Mouse (Mus musculus): ENCODE measurements around the gene Rundc3a.

Gene Rundc3a

GRCm38 (mm10) chr11:102411061-102411460 lies 17.9 kb downstream of the Rundc3a start:
- DNase-seq = no peak

- DNase-seq = peak; percentile 55 to 67
Measured at GRCm38 (mm10) chr11:102411704-102412103, 18.5 kb downstream of the Rundc3a start.

- DNase-seq = no peak
Measured at GRCm38 (mm10) chr11:102413059-102413458, 19.9 kb downstream of the Rundc3a start.

- DNase-seq = no peak
Measured at GRCm38 (mm10) chr11:102415034-102415802, 22.0 kb downstream of the Rundc3a start.

GRCm38 (mm10) chr11:102417160-102417559 lies 24.0 kb downstream of the Rundc3a start:
- no peak for DNase-seq

- DNase-seq = no peak
Measured at GRCm38 (mm10) chr11:102418887-102419286, 25.7 kb downstream of the Rundc3a start.

GRCm38 (mm10) chr11:102421559-102421958 lies 28.4 kb downstream of the Rundc3a start:
- DNase-seq = no peak

GRCm38 (mm10) chr11:102424666-102425065 lies 31.5 kb downstream of the Rundc3a start:
- no peak for DNase-seq

- no peak for DNase-seq
Measured at GRCm38 (mm10) chr11:102425555-102426316, 32.5 kb downstream of the Rundc3a start.

- no peak for DNase-seq
Measured at GRCm38 (mm10) chr11:102428981-102429540, 35.9 kb downstream of the Rundc3a start.

- DNase-seq = no peak
Measured at GRCm38 (mm10) chr11:102429551-102429950, 36.3 kb downstream of the Rundc3a start.

GRCm38 (mm10) chr11:102430121-102431017 lies 37.2 kb downstream of the Rundc3a start, which contains the start of gene Grn:
Gene Grn (plus strand): TSS chr11:102430315.
- peak; percentile 56 to 61 for DNase-seq

GRCm38 (mm10) chr11:102431018-102431645 lies 37.9 kb downstream of the Rundc3a start:
- peak in 1 of 2 experiments; percentile 65 for DNase-seq

- DNase-seq = no peak
Measured at GRCm38 (mm10) chr11:102431728-102432114, 38.5 kb downstream of the Rundc3a start.

- DNase-seq = no peak
Measured at GRCm38 (mm10) chr11:102432115-102432843, 39.1 kb downstream of the Rundc3a start.

- no peak for DNase-seq
Measured at GRCm38 (mm10) chr11:102432896-102433295, 39.7 kb downstream of the Rundc3a start.

- no peak for DNase-seq
Measured at GRCm38 (mm10) chr11:102433866-102434265, 40.7 kb downstream of the Rundc3a start.

GRCm38 (mm10) chr11:102434406-102434805 lies 41.2 kb downstream of the Rundc3a start:
- DNase-seq = peak; percentile 50 to 54

- DNase-seq = no peak
Measured at GRCm38 (mm10) chr11:102434816-102435705, 41.9 kb downstream of the Rundc3a start.

All from thymus, adult 18-20 months (tissue).